Mouse (Mus musculus): ENCODE measurements around the gene Map3k6. TPM values are rescaled to one million over a fixed set of nuclear protein-coding genes. Genes with fewer than 3 reads are reported as not detected.

The Map3k6 gene
- polyA plus RNA-seq, 1 experiment from 2014 or later: 2.1 TPM

DNA sequence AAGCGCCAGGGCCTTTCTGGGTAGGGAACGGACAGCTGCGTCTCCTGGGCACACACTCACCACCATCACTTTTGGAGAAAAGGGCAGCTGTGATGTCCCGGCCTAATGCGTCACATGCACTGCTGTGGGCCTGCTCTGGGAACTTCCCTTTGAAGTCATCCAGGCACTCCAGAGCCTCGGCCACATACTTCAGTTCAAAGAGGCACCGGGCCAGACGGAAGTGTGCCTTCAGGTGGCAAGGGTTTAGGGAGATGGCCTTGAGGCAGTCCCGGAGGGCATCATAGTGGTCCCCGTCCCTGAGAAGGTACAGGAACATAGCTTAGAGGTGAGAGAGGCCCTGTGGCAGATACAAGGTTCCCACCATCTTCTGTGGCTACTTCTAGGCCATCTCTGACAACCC lies 56.7 kb downstream of the Map3k6 start:
- peaks cover 6% of the 10 kb centered on the region for H3K36me3 ChIP-seq (ENCODE audit: control insufficient read depth, insufficient read depth)
- H3K4me2 ChIP-seq (ENCODE audit: low read length): no peak overlapping the region

GRCm38 (mm10) chr4:133297801-133298238 lies 57.2 kb downstream of the Map3k6 start:
- H3K4me3 ChIP-seq (replicated peaks; ENCODE audit: low read length): no peak overlapping the region
- peak; percentile 80 for ATAC-seq
- H3K9ac ChIP-seq (replicated peaks; ENCODE audit: low read depth, low read length): peak overlapping the region; percentile 45
- no peaks in the 10 kb centered on the region for H3K9me3 ChIP-seq (ENCODE audit: control insufficient read depth, low read length)
- H3K4me1 ChIP-seq (replicated peaks; ENCODE audit: control insufficient read depth, insufficient read depth, low read length): peaks cover 48% of the 10 kb centered on the region
- H3K36me3 ChIP-seq (ENCODE audit: control insufficient read depth, insufficient read depth): peaks cover 9% of the 10 kb centered on the region
- H3K27ac ChIP-seq (ENCODE audit: low read length): peak overlapping the region; percentile 94
- WGBS: 2% methylated on average over 5 of the region's 5 CpGs
- peak overlapping the region; percentile 18; the same call in 1 of the 2 replicates for H3K4me2 ChIP-seq (ENCODE audit: low read length)
- H3K27me3 ChIP-seq (replicated peaks; ENCODE audit: control insufficient read depth, insufficient read depth, low read length): no peaks in the 10 kb centered on the region

More for the DNA sequence above, 56.7 kb downstream of the Map3k6 start:
- H3K4me1 ChIP-seq (replicated peaks; ENCODE audit: control insufficient read depth, insufficient read depth, low read length): peaks cover 48% of the 10 kb centered on the region
- H3K27me3 ChIP-seq (replicated peaks; ENCODE audit: control insufficient read depth, insufficient read depth, low read length): no peaks in the 10 kb centered on the region
- no peaks in the 10 kb centered on the region for H3K9me3 ChIP-seq (ENCODE audit: control insufficient read depth, low read length)
- 76% methylated on average over 10 of the region's 10 CpGs for WGBS
- no peak overlapping the region for H3K4me3 ChIP-seq (replicated peaks; ENCODE audit: low read length)
- H3K9ac ChIP-seq (replicated peaks; ENCODE audit: low read depth, low read length): 0 out of 2 replicates have a peak overlapping the region, but pooled peaks have one; percentile 18
- H3K27ac ChIP-seq (ENCODE audit: low read length): peak overlapping the region; percentile 25; the same call in 1 of the 2 replicates
- ATAC-seq: no peak

DNA sequence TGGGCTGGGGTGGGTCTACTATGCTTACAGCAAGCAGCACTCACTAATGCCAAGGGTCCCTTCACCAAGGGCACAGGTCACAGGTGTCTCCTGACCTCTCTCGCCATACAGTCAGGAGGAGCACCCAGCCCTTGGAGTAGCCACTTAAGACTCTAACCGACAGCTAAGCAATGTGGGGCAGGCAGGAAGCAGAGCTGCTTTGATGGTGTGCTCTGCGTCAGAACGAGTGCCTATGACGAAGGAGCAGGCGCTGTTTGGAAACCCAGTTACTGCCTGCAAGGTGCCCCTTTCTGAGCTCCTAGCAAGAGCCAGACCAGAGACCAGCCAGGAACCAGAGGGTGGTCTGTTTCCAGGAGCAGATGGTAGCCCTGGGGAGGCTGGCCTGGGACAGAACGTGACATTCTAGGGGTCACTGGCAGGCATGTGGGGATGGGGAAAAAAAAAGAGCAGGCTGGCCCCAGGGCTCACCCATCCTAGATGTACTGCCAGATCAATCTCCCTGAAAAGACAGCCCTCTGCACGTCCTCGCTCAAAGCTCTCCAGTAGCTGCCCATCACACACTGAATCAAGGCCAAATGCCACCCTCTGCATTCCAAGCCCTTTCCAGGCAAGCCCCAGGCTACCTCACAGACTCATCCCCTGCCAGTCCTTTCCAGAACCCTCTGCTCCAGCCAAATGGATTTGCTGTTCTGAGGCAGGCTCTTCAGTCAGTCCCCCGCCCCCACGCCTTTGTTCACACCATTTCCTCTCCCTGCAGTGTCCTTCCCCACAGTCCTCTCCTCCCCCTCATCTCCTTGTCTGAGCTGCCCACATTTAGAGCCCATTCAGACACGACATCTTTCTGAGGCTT lies 58.1 kb downstream of the Map3k6 start:
- Histone ChIP-seq H3K27me3 (replicated peaks; ENCODE audit: control insufficient read depth, insufficient read depth, low read length) (no peaks in the 10 kb centered on the region), H3K4me1 (replicated peaks; ENCODE audit: control insufficient read depth, insufficient read depth, low read length) (peaks cover 41% of the 10 kb centered on the region), H3K36me3 (ENCODE audit: control insufficient read depth, insufficient read depth) (peaks cover 9% of the 10 kb centered on the region), H3K4me2 (ENCODE audit: low read length) (no peak overlapping the region), H3K9ac (replicated peaks; ENCODE audit: low read depth, low read length) (no peak overlapping the region), H3K27ac (ENCODE audit: low read length) (peak overlapping the region; percentile 94), H3K4me3 (replicated peaks; ENCODE audit: low read length) (no peak overlapping the region), H3K9me3 (ENCODE audit: control insufficient read depth, low read length) (no peaks in the 10 kb centered on the region)
- WGBS: 28% methylated on average over 12 of the region's 12 CpGs
- peak; percentile 29 for ATAC-seq

DNA sequence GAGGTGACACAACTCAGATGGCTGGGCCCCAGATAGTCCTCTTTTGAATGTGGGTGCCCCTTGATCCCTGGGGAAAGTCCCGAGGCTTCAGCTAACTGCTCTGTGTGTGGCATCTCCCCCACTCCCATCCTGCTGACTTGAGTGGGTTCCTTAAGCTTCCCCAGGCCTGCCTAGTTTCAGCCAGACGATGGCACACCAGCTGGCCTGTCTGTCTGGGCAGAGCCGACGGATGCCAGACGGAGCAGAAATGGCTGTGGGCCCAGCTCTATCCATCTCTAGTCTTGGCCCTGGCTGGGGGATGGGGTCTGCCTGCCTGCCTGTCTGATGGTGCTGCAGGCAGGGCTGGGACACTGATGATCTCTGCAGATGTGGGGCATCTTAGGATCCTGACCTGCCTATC lies 59.1 kb downstream of the Map3k6 start:
- peak; percentile 79 for ATAC-seq
- peak overlapping the region; percentile 30; the same call in 1 of the 2 replicates for H3K9ac ChIP-seq (replicated peaks; ENCODE audit: low read depth, low read length)
- 47% methylated on average over 5 of the region's 5 CpGs for WGBS
- no peaks in the 10 kb centered on the region for H3K9me3 ChIP-seq (ENCODE audit: control insufficient read depth, low read length)
- H3K27me3 ChIP-seq (replicated peaks; ENCODE audit: control insufficient read depth, insufficient read depth, low read length): no peaks in the 10 kb centered on the region
- no peak overlapping the region for H3K4me2 ChIP-seq (ENCODE audit: low read length)
- H3K4me3 ChIP-seq (replicated peaks; ENCODE audit: low read length): no peak overlapping the region
- H3K36me3 ChIP-seq (ENCODE audit: control insufficient read depth, insufficient read depth): peaks cover 9% of the 10 kb centered on the region
- peaks cover 41% of the 10 kb centered on the region for H3K4me1 ChIP-seq (replicated peaks; ENCODE audit: control insufficient read depth, insufficient read depth, low read length)
- peak overlapping the region; percentile 94 for H3K27ac ChIP-seq (ENCODE audit: low read length)

DNA sequence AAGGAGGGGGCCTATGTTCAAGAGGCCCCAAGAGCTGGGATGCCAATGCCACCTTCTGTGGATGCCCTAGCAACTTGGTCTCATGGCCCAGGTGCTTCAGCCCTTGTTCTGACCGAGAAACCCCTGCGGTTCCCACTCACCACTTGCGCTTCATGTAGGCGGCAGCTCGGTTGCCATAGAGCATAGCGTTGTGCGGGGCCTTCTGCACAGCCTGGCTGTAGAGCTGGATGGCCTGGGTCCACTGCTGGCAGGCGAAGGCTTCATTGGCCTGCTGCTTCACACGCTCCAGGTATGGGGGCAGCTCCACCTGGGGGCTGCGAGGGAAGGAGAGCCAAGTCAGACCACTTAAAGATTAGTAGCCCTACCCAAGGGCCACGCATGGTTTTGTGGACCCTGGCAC lies 59.8 kb downstream of the Map3k6 start:
- Histone ChIP-seq H3K9me3 (ENCODE audit: control insufficient read depth, low read length) (no peaks in the 10 kb centered on the region), H3K4me2 (ENCODE audit: low read length) (no peak overlapping the region), H3K27me3 (replicated peaks; ENCODE audit: control insufficient read depth, insufficient read depth, low read length) (no peaks in the 10 kb centered on the region), H3K4me3 (replicated peaks; ENCODE audit: low read length) (no peak overlapping the region), H3K9ac (replicated peaks; ENCODE audit: low read depth, low read length) (0 out of 2 replicates have a peak overlapping the region, but pooled peaks have one; percentile 1), H3K36me3 (ENCODE audit: control insufficient read depth, insufficient read depth) (0 out of 2 replicates have a peak, but pooled peaks cover 5% of the 10 kb centered on the region), H3K27ac (ENCODE audit: low read length) (peak overlapping the region; percentile 94), H3K4me1 (replicated peaks; ENCODE audit: control insufficient read depth, insufficient read depth, low read length) (peaks cover 41% of the 10 kb centered on the region)
- no peak for ATAC-seq
- 86% methylated on average over 11 of the region's 11 CpGs for WGBS

DNA sequence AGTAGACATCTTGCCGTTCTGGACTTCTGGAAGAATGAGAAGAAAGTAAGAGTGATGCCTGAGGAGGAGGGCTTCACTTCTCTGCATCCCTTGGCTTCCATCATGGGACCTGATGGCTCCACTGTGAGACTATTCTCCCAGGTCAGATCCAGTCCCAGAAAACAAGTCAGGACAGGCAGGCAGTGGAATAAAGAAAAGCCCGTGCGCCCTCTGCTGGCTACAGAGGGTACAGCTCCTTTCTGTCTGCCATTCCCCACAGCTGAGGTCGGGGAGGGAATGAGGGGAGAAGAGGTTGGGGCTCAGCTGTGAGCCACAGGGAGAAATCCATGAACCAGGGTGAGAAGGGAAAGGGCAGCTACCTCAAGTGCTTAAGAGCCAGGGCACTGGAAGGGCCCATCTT lies 61.2 kb downstream of the Map3k6 start:
- 0 out of 2 replicates have a peak, but pooled peaks cover 3% of the 10 kb centered on the region for H3K36me3 ChIP-seq (ENCODE audit: control insufficient read depth, insufficient read depth)
- H3K4me1 ChIP-seq (replicated peaks; ENCODE audit: control insufficient read depth, insufficient read depth, low read length): peaks cover 41% of the 10 kb centered on the region
- no peak overlapping the region for H3K4me3 ChIP-seq (replicated peaks; ENCODE audit: low read length)
- no peaks in the 10 kb centered on the region for H3K27me3 ChIP-seq (replicated peaks; ENCODE audit: control insufficient read depth, insufficient read depth, low read length)
- H3K4me2 ChIP-seq (ENCODE audit: low read length): no peak overlapping the region
- no peak overlapping the region for H3K9ac ChIP-seq (replicated peaks; ENCODE audit: low read depth, low read length)
- H3K27ac ChIP-seq (ENCODE audit: low read length): 0 out of 2 replicates have a peak overlapping the region, but pooled peaks have one; percentile 6
- no peak for ATAC-seq
- 25% methylated on average over 4 of the region's 4 CpGs for WGBS
- no peaks in the 10 kb centered on the region for H3K9me3 ChIP-seq (ENCODE audit: control insufficient read depth, low read length)

Small RNAs within 50 kb of the gene (microRNA-seq; reads per million reads assigned to microRNA genes)
- not detected for gene Mir7017

Other genes with a start within 250 kb of the Map3k6 start
- gene Ahdc1, start 229.6 kb upstream of the Map3k6 start, polyA plus RNA-seq (2015; fragmentation: Nextera tagmentation; extraction: Ambion mirVana): 13.0 and 13.7 TPM in 2 replicates
- 27.0 and 31.5 TPM in 2 replicates for gene Wasf2, start 110.3 kb upstream of the Map3k6 start, polyA plus RNA-seq (2015; fragmentation: Nextera tagmentation; extraction: Ambion mirVana)
- 0.88 and 1.1 TPM in 2 replicates for gene Cd164l2, start 28.7 kb upstream of the Map3k6 start, polyA plus RNA-seq (2015; fragmentation: Nextera tagmentation; extraction: Ambion mirVana)
- 0.57 and 1.4 TPM in 2 replicates for gene Gpr3, start 28.3 kb upstream of the Map3k6 start, polyA plus RNA-seq (2015; fragmentation: Nextera tagmentation; extraction: Ambion mirVana)
- 0.47 and 0.52 TPM in 2 replicates for gene Sytl1, start 22.3 kb downstream of the Map3k6 start, polyA plus RNA-seq (2015; fragmentation: Nextera tagmentation; extraction: Ambion mirVana)
- gene Tmem222, start 37.0 kb downstream of the Map3k6 start, polyA plus RNA-seq (2015; fragmentation: Nextera tagmentation; extraction: Ambion mirVana): 112 and 124 TPM in 2 replicates
- gene Wdtc1, start 112.7 kb downstream of the Map3k6 start, polyA plus RNA-seq (2015; fragmentation: Nextera tagmentation; extraction: Ambion mirVana): 16.2 and 19.3 TPM in 2 replicates
- 8.1 and 10.7 TPM in 2 replicates for gene Slc9a1, start 128.9 kb downstream of the Map3k6 start, polyA plus RNA-seq (2015; fragmentation: Nextera tagmentation; extraction: Ambion mirVana)
- 0.09 and 0.14 TPM in 2 replicates for gene Tent5b, start 239.3 kb downstream of the Map3k6 start, polyA plus RNA-seq (2015; fragmentation: Nextera tagmentation; extraction: Ambion mirVana)

Measured in forebrain, embryonic 16.5 days (tissue).